Mouse (Mus musculus): ENCODE data around the gene Gja5.

The Gja5 gene

GRCm38 (mm10) chr3:96936241-96936640 is 31.7 kb downstream of the Gja5 start:
- DNase-seq (ENCODE audit: low spot score): no peak

- DNase-seq (ENCODE audit: low spot score): no peak
Measured at GRCm38 (mm10) chr3:96937606-96938005, 33.1 kb downstream of the Gja5 start.

GRCm38 (mm10) chr3:96938738-96939137 is 34.2 kb downstream of the Gja5 start:
- peak; percentile 39 for DNase-seq (ENCODE audit: low spot score)

GRCm38 (mm10) chr3:96942706-96943105 is 38.2 kb downstream of the Gja5 start:
- DNase-seq (ENCODE audit: low spot score): no peak

GRCm38 (mm10) chr3:96953489-96954233 is 49.2 kb downstream of the Gja5 start:
- no peak for DNase-seq (ENCODE audit: low spot score)

GRCm38 (mm10) chr3:96960597-96960996 is 56.1 kb downstream of the Gja5 start:
- no peak for DNase-seq (ENCODE audit: low spot score)

GRCm38 (mm10) chr3:96963088-96964034 is 58.9 kb downstream of the Gja5 start:
- no peak for DNase-seq (ENCODE audit: low spot score)

- DNase-seq (ENCODE audit: low spot score): no peak
Measured at GRCm38 (mm10) chr3:96970986-96971385, 66.5 kb downstream of the Gja5 start.

GRCm38 (mm10) chr3:96974467-96974866 is 70.0 kb downstream of the Gja5 start:
- no peak for DNase-seq (ENCODE audit: low spot score)

- no peak for DNase-seq (ENCODE audit: low spot score)
Measured at GRCm38 (mm10) chr3:96975628-96976027, 71.1 kb downstream of the Gja5 start.

- DNase-seq (ENCODE audit: low spot score): no peak
Measured at GRCm38 (mm10) chr3:96977507-96977906, 73.0 kb downstream of the Gja5 start.

GRCm38 (mm10) chr3:96978469-96978868 is 74.0 kb downstream of the Gja5 start:
- no peak for DNase-seq (ENCODE audit: low spot score)

GRCm38 (mm10) chr3:96979020-96979419 is 74.5 kb downstream of the Gja5 start:
- DNase-seq (ENCODE audit: low spot score): no peak

GRCm38 (mm10) chr3:96981833-96982232 is 77.3 kb downstream of the Gja5 start:
- DNase-seq (ENCODE audit: low spot score): no peak

GRCm38 (mm10) chr3:96982666-96983065 is 78.2 kb downstream of the Gja5 start:
- no peak for DNase-seq (ENCODE audit: low spot score)

GRCm38 (mm10) chr3:96992526-96992925 is 88.0 kb downstream of the Gja5 start:
- DNase-seq (ENCODE audit: low spot score): no peak

GRCm38 (mm10) chr3:96997770-96998169 is 93.3 kb downstream of the Gja5 start:
- no peak for DNase-seq (ENCODE audit: low spot score)

- no peak for DNase-seq (ENCODE audit: low spot score)
Measured at GRCm38 (mm10) chr3:97003111-97003510, 98.6 kb downstream of the Gja5 start.

- no peak for DNase-seq (ENCODE audit: low spot score)
Measured at GRCm38 (mm10) chr3:97004509-97004908, 100.0 kb downstream of the Gja5 start.

GRCm38 (mm10) chr3:97007010-97007448 is 102.5 kb downstream of the Gja5 start:
- no peak for DNase-seq (ENCODE audit: low spot score)

GRCm38 (mm10) chr3:97025226-97025625 is 120.7 kb downstream of the Gja5 start:
- DNase-seq (ENCODE audit: low spot score): peak; percentile 8

GRCm38 (mm10) chr3:97032053-97032496 is 127.6 kb downstream of the Gja5 start:
- no peak for DNase-seq (ENCODE audit: low spot score)

- no peak for DNase-seq (ENCODE audit: low spot score)
Measured at GRCm38 (mm10) chr3:97035558-97035957, 131.1 kb downstream of the Gja5 start.
